Mouse (Mus musculus): ENCODE results near the gene Nkd2. TPM values are rescaled to one million over a fixed set of nuclear protein-coding genes. Genes with fewer than 3 reads are reported as not detected.

The Nkd2 gene
- 3.0 and 4.3 TPM in 2 replicates for polyA plus RNA-seq (2014; fragmentation: Nextera tagmentation; extraction: Ambion mirVana)

DNA sequence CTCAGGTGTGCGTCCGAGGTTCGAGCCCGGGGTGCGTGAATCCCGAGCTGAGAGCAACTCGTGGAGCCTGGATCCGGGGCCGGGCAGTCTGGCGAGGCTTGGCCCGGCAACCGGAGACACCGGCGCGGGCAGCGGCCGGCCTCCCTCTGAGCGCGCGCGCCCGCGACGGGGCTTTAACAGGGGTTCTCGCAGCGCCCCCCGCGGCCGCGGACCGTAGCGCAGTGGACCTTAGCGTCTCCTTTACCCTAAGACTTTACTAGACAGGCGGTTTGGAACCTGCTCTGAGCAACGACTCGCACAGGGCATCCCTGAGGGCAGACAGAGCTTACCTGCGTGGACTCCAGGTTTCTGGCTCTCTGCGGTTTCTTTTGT, at the start of gene Nkd2:
Gene Nkd2 (minus strand): TSS at position 167 of the 372 bp plus-strand sequence.
- Histone ChIP-seq H3K36me3 (ENCODE audit: control insufficient read depth, insufficient read depth, low read length) (no peaks in the 10 kb centered on the region), H3K9me3 (ENCODE audit: control insufficient read depth, low read depth, low read length) (no peaks in the 10 kb centered on the region), H3K27ac (ENCODE audit: low read length) (no peak within 1 kb of the TSS), H3K9ac (replicated peaks; ENCODE audit: low read depth, low read length) (peak within 1 kb of the TSS; percentile 46; the same call in 1 of the 2 replicates), H3K4me3 (ENCODE audit: low read depth, low read length) (peak within 1 kb of the TSS; percentile 61), H3K4me1 (ENCODE audit: control insufficient read depth, insufficient read depth, low read length) (no peaks in the 10 kb centered on the region), H3K27me3 (ENCODE audit: control insufficient read depth, insufficient read depth, low read length) (no peaks in the 10 kb centered on the region), H3K4me2 (replicated peaks; ENCODE audit: low read depth, low read length) (peak within 1 kb of the TSS; percentile 91)
- peak; percentile 79 for ATAC-seq (ENCODE audit: insufficient number of reproducible peaks, insufficient read depth, low FRiP score, low read depth)
- WGBS, result under 1% methylated on average over 36 of the region's 38 CpGs

DNA sequence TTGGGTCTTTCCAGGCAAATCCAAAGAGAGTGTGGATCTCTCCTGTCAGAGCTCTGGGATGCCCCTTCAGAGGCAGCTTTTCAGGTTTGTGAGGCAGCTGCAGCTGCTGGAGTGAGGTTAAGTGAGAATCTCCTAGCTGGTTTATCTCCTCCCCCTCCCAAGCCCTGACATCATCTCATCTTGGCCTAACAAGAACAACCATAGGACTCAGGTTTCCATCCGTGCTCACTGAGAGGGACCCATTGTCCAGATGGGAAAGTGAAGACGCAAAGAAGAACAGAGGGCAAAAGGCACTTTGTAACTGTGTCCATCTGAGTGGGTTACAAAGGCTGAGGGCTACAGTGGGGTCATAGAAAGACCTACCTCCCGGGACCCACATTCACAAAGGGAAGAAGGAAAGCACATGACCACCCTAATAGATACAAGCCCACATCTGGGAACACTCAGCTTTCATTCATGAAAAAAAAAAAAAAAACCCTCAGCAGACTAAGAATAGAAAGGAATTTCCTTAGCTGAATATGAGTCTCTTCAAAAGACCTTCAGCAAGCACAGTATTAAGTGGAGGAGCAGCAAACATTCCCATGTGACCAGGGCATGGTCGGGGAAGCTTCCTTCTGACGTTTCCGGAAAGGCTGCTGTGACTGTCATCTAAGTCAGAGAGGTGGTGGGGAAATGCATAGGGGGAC, 45.2 kb upstream of the Nkd2 start:
- Histone ChIP-seq H3K36me3 (ENCODE audit: control insufficient read depth, insufficient read depth, low read length) (no peaks in the 10 kb centered on the region), H3K9ac (replicated peaks; ENCODE audit: low read depth, low read length) (no peak overlapping the region), H3K4me1 (ENCODE audit: control insufficient read depth, insufficient read depth, low read length) (peaks cover 9% of the 10 kb centered on the region; the same call in 1 of the 2 replicates), H3K9me3 (ENCODE audit: control insufficient read depth, low read depth, low read length) (no peaks in the 10 kb centered on the region), H3K27me3 (ENCODE audit: control insufficient read depth, insufficient read depth, low read length) (no peaks in the 10 kb centered on the region), H3K4me3 (ENCODE audit: low read depth, low read length) (no peak overlapping the region), H3K4me2 (replicated peaks; ENCODE audit: low read depth, low read length) (no peak overlapping the region), H3K27ac (ENCODE audit: low read length) (peak overlapping the region; percentile 66; the same call in 1 of the 2 replicates)
- ATAC-seq (ENCODE audit: insufficient number of reproducible peaks, insufficient read depth, low FRiP score, low read depth), result peak; percentile 80; the same call in 1 of the 2 replicates
- whole genome bisulfite sequencing, result 34% methylated on average over 6 of the region's 6 CpGs

DNA sequence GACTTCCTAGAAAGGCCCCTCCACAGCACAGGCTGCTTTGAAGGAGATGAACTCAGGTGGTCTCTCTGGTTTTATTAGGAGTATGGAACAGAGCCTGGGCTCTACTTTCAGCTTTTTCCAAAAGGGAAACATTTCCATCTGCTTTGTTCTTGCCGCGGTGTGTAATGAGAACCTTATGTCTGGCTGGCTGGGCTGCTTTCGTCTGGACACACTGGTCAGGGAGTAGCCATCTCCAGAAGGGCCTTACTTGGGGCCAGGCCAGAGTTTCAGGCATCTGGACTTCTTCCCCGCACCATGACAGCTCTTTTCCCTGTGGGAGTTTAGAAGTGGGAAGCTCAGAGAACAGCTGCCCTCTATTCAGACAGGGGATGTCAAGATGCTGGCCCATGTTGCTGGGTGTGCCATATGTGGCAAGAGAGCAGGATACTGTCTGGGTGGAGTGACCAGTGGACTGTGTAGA, 40.0 kb upstream of the Nkd2 start:
- Histone ChIP-seq H3K27ac (ENCODE audit: low read length) (no peak overlapping the region; the same call in 1 of the 2 replicates), H3K4me3 (ENCODE audit: low read depth, low read length) (no peak overlapping the region), H3K9me3 (ENCODE audit: control insufficient read depth, low read depth, low read length) (no peaks in the 10 kb centered on the region), H3K4me1 (ENCODE audit: control insufficient read depth, insufficient read depth, low read length) (peaks cover 8% of the 10 kb centered on the region; the same call in 1 of the 2 replicates), H3K36me3 (ENCODE audit: control insufficient read depth, insufficient read depth, low read length) (no peaks in the 10 kb centered on the region), H3K4me2 (replicated peaks; ENCODE audit: low read depth, low read length) (no peak overlapping the region), H3K9ac (replicated peaks; ENCODE audit: low read depth, low read length) (no peak overlapping the region), H3K27me3 (ENCODE audit: control insufficient read depth, insufficient read depth, low read length) (no peaks in the 10 kb centered on the region)
- peak; percentile 78; the same call in 1 of the 2 replicates for ATAC-seq (ENCODE audit: insufficient number of reproducible peaks, insufficient read depth, low FRiP score, low read depth)
- 35% methylated on average over 4 of the region's 4 CpGs for WGBS

GRCm38 (mm10) chr13:73886601-73887000, 39.2 kb upstream of the Nkd2 start:
- Histone ChIP-seq H3K27me3 (ENCODE audit: control insufficient read depth, insufficient read depth, low read length) (no peaks in the 10 kb centered on the region), H3K36me3 (ENCODE audit: control insufficient read depth, insufficient read depth, low read length) (no peaks in the 10 kb centered on the region), H3K4me2 (replicated peaks; ENCODE audit: low read depth, low read length) (no peak overlapping the region), H3K4me3 (ENCODE audit: low read depth, low read length) (no peak overlapping the region), H3K9me3 (ENCODE audit: control insufficient read depth, low read depth, low read length) (no peaks in the 10 kb centered on the region), H3K27ac (ENCODE audit: low read length) (no peak overlapping the region), H3K4me1 (ENCODE audit: control insufficient read depth, insufficient read depth, low read length) (0 out of 2 replicates have a peak, but pooled peaks cover 4% of the 10 kb centered on the region), H3K9ac (replicated peaks; ENCODE audit: low read depth, low read length) (no peak overlapping the region)
- 81% methylated on average over 5 of the region's 5 CpGs for WGBS
- ATAC-seq (ENCODE audit: insufficient number of reproducible peaks, insufficient read depth, low FRiP score, low read depth), result no peak

GRCm38 (mm10) chr13:73886066-73886465, 38.6 kb upstream of the Nkd2 start:
- Histone ChIP-seq H3K4me3 (ENCODE audit: low read depth, low read length) (no peak overlapping the region), H3K4me2 (replicated peaks; ENCODE audit: low read depth, low read length) (no peak overlapping the region), H3K27ac (ENCODE audit: low read length) (no peak overlapping the region), H3K36me3 (ENCODE audit: control insufficient read depth, insufficient read depth, low read length) (no peaks in the 10 kb centered on the region), H3K27me3 (ENCODE audit: control insufficient read depth, insufficient read depth, low read length) (no peaks in the 10 kb centered on the region), H3K9ac (replicated peaks; ENCODE audit: low read depth, low read length) (no peak overlapping the region), H3K9me3 (ENCODE audit: control insufficient read depth, low read depth, low read length) (no peaks in the 10 kb centered on the region), H3K4me1 (ENCODE audit: control insufficient read depth, insufficient read depth, low read length) (0 out of 2 replicates have a peak, but pooled peaks cover 4% of the 10 kb centered on the region)
- no peak for ATAC-seq (ENCODE audit: insufficient number of reproducible peaks, insufficient read depth, low FRiP score, low read depth)
- WGBS, result 77% methylated on average over 4 of the region's 4 CpGs

DNA sequence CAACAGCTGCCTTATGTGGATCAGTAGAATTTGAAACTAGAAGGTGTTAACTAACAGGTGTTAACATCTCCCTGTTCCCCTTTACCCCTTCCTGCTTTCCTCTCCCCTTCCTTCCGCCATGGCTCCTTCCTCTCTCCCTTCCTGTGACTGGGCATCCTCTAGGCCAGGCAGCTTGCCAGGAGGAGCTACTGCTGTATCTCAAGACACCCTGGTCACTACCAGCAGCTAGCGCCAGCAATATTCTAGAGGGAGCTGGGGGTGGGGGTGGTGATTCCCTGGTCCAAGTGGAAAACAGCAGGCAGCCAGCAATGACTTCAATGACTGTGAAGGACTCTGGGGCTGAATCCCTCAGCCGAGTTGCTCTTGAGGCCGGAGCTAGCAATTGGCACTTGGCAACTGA, 38.2 kb upstream of the Nkd2 start:
- no peak overlapping the region for H3K4me3 ChIP-seq (ENCODE audit: low read depth, low read length)
- ATAC-seq (ENCODE audit: insufficient number of reproducible peaks, insufficient read depth, low FRiP score, low read depth), result no peak
- no peak overlapping the region for H3K4me2 ChIP-seq (replicated peaks; ENCODE audit: low read depth, low read length)
- no peaks in the 10 kb centered on the region for H3K9me3 ChIP-seq (ENCODE audit: control insufficient read depth, low read depth, low read length)
- no peak overlapping the region for H3K9ac ChIP-seq (replicated peaks; ENCODE audit: low read depth, low read length)
- no peaks in the 10 kb centered on the region for H3K27me3 ChIP-seq (ENCODE audit: control insufficient read depth, insufficient read depth, low read length)
- 0 out of 2 replicates have a peak, but pooled peaks cover 4% of the 10 kb centered on the region for H3K4me1 ChIP-seq (ENCODE audit: control insufficient read depth, insufficient read depth, low read length)
- no peaks in the 10 kb centered on the region for H3K36me3 ChIP-seq (ENCODE audit: control insufficient read depth, insufficient read depth, low read length)
- 71% methylated on average over 4 of the region's 4 CpGs for WGBS
- H3K27ac ChIP-seq (ENCODE audit: low read length), result no peak overlapping the region

- Histone ChIP-seq H3K9ac (replicated peaks; ENCODE audit: low read depth, low read length) (no peak overlapping the region), H3K4me2 (replicated peaks; ENCODE audit: low read depth, low read length) (no peak overlapping the region), H3K4me1 (ENCODE audit: control insufficient read depth, insufficient read depth, low read length) (no peaks in the 10 kb centered on the region), H3K27ac (ENCODE audit: low read length) (no peak overlapping the region), H3K27me3 (ENCODE audit: control insufficient read depth, insufficient read depth, low read length) (no peaks in the 10 kb centered on the region), H3K4me3 (ENCODE audit: low read depth, low read length) (no peak overlapping the region), H3K36me3 (ENCODE audit: control insufficient read depth, insufficient read depth, low read length) (no peaks in the 10 kb centered on the region), H3K9me3 (ENCODE audit: control insufficient read depth, low read depth, low read length) (peaks cover 3% of the 10 kb centered on the region; the same call in 1 of the 2 replicates)
- no peak for ATAC-seq (ENCODE audit: insufficient number of reproducible peaks, insufficient read depth, low FRiP score, low read depth)
- WGBS, result 68% methylated on average over 8 of the region's 8 CpGs
Measured at GRCm38 (mm10) chr13:73881347-73881746, 33.9 kb upstream of the Nkd2 start.

DNA sequence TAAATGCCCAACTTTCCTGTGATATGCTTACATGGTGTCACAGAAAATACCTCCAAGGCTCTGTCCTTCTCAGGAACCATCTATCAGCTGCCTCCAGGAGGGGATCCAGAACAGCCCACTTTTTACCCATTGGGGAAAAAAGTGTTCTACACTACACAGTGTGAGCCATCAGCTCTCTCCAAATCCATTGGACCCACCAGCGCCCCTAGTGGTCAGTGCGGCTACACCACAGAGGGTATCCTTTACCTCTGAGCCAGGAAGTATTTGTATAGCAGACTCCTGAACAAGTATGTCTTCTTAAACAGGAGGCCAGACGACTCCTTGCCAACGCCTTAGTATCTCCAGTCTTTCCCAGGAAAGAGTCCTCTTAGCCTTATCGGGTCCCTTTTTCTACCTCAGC, 32.4 kb upstream of the Nkd2 start:
- no peak overlapping the region for H3K4me2 ChIP-seq (replicated peaks; ENCODE audit: low read depth, low read length)
- H3K4me3 ChIP-seq (ENCODE audit: low read depth, low read length), result no peak overlapping the region
- WGBS, result 85% methylated on average over 5 of the region's 5 CpGs
- no peak overlapping the region for H3K9ac ChIP-seq (replicated peaks; ENCODE audit: low read depth, low read length)
- peaks cover 3% of the 10 kb centered on the region; the same call in 1 of the 2 replicates for H3K9me3 ChIP-seq (ENCODE audit: control insufficient read depth, low read depth, low read length)
- no peak overlapping the region for H3K27ac ChIP-seq (ENCODE audit: low read length)
- no peaks in the 10 kb centered on the region for H3K36me3 ChIP-seq (ENCODE audit: control insufficient read depth, insufficient read depth, low read length)
- no peaks in the 10 kb centered on the region for H3K27me3 ChIP-seq (ENCODE audit: control insufficient read depth, insufficient read depth, low read length)
- no peak for ATAC-seq (ENCODE audit: insufficient number of reproducible peaks, insufficient read depth, low FRiP score, low read depth)
- H3K4me1 ChIP-seq (ENCODE audit: control insufficient read depth, insufficient read depth, low read length), result no peaks in the 10 kb centered on the region
